Mouse (Mus musculus): ENCODE results near the gene Rcan1. TPM values are rescaled to one million over a fixed set of nuclear protein-coding genes. Genes with fewer than 3 reads are reported as not detected.
"Not testable (repeated sequence)": the region's sequence is repeated elsewhere in the genome, so short reads cannot be mapped to it uniquely, and the experiment has no call there.

The Rcan1 gene
- 14.7 and 23.0 TPM in 2 replicates for polyA plus RNA-seq (2014; fragmentation: Nextera tagmentation; extraction: Ambion mirVana)

DNA sequence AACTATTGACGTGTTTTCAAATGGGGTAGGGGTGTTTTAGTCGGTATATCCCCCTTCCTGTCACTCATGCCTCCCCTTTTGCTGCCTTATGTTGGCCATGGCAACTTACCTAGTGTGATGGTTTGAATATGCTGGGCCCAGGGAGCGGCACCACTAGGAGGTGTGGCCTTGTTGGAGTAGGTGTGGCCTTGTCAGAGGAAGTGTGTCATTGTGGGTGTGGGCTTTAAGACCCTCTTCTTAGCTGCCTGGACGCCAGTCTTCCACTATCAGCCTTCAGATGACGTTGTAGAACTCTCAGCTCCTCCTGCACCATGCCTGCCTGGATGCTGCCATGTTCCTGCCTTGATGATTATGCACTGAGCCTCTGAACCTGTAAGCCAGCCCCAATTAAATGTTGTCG is at the start of gene Rcan1:
Gene Rcan1 (minus strand): TSS at position 162 of the 400 bp plus-strand sequence.
- Histone ChIP-seq H3K4me2 (replicated peaks; ENCODE audit: low read depth, low read length) (no peak within 1 kb of the TSS), H3K27ac (ENCODE audit: low read depth, low read length) (no peak within 1 kb of the TSS), H3K4me1 (ENCODE audit: control insufficient read depth, insufficient read depth, low read length) (no peaks in the 10 kb centered on the region), H3K36me3 (ENCODE audit: control insufficient read depth, insufficient read depth, low read length) (no peaks in the 10 kb centered on the region), H3K9me3 (ENCODE audit: control insufficient read depth, low read length) (no peaks in the 10 kb centered on the region), H3K27me3 (ENCODE audit: control insufficient read depth, insufficient read depth, low read length) (no peaks in the 10 kb centered on the region), H3K4me3 (ENCODE audit: low read length) (no peak within 1 kb of the TSS), H3K9ac (ENCODE audit: low read depth, low read length) (no peak within 1 kb of the TSS)
- no peak for ATAC-seq (ENCODE audit: low FRiP score, low TSS enrichment)
- 78% methylated on average over 6 of the region's 6 CpGs for WGBS

GRCm38 (mm10) chr16:92519820-92520492 is 49.3 kb upstream of the Rcan1 start:
- WGBS = 55% methylated on average over 13 of the region's 13 CpGs
- H3K4me1 ChIP-seq (ENCODE audit: control insufficient read depth, insufficient read depth, low read length) = no peaks in the 10 kb centered on the region; the same call in 1 of the 2 replicates
- no peak overlapping the region for H3K4me3 ChIP-seq (ENCODE audit: low read length)
- H3K27me3 ChIP-seq (ENCODE audit: control insufficient read depth, insufficient read depth, low read length) = no peaks in the 10 kb centered on the region
- H3K4me2 ChIP-seq (replicated peaks; ENCODE audit: low read depth, low read length) = no peak overlapping the region
- no peak overlapping the region for H3K9ac ChIP-seq (ENCODE audit: low read depth, low read length)
- H3K9me3 ChIP-seq (ENCODE audit: control insufficient read depth, low read length) = no peaks in the 10 kb centered on the region
- H3K27ac ChIP-seq (ENCODE audit: low read depth, low read length) = no peak overlapping the region
- no peak for ATAC-seq (ENCODE audit: low FRiP score, low TSS enrichment)
- H3K36me3 ChIP-seq (ENCODE audit: control insufficient read depth, insufficient read depth, low read length) = no peaks in the 10 kb centered on the region

DNA sequence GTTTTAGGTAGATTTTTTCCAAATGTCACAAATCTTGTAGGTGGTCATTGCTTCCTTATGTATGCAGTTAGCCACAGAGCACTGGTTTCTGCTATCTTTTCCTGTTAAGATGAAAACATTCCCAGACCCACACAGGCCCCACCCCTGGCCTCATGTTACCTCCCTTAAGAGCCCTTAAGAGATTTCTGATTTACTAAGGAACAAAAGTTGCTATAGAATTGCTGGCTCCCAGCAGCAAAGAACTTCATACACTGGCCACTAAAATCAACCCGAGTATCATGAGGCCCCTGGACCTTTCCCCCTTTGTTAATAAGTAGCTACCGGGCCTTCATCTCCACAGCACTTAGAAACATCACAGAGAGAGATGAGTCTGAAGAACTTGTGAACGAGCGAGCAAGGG is 48.1 kb upstream of the Rcan1 start:
- 29% methylated on average over 4 of the region's 4 CpGs for WGBS
- Histone ChIP-seq H3K27ac (ENCODE audit: low read depth, low read length) (no peak overlapping the region), H3K4me2 (replicated peaks; ENCODE audit: low read depth, low read length) (no peak overlapping the region)

GRCm38 (mm10) chr16:92516139-92516538 is 45.5 kb upstream of the Rcan1 start:
- Histone ChIP-seq H3K4me2 (replicated peaks; ENCODE audit: low read depth, low read length) (no peak overlapping the region), H3K9me3 (ENCODE audit: control insufficient read depth, low read length) (no peaks in the 10 kb centered on the region), H3K4me1 (ENCODE audit: control insufficient read depth, insufficient read depth, low read length) (no peaks in the 10 kb centered on the region; the same call in 1 of the 2 replicates), H3K9ac (ENCODE audit: low read depth, low read length) (no peak overlapping the region), H3K27ac (ENCODE audit: low read depth, low read length) (no peak overlapping the region), H3K4me3 (ENCODE audit: low read length) (no peak overlapping the region), H3K27me3 (ENCODE audit: control insufficient read depth, insufficient read depth, low read length) (no peaks in the 10 kb centered on the region), H3K36me3 (ENCODE audit: control insufficient read depth, insufficient read depth, low read length) (no peaks in the 10 kb centered on the region)
- WGBS = 80% methylated on average over 9 of the region's 9 CpGs
- no peak for ATAC-seq (ENCODE audit: low FRiP score, low TSS enrichment)

More for the DNA sequence above, 48.1 kb upstream of the Rcan1 start:
- ATAC-seq (ENCODE audit: low FRiP score, low TSS enrichment) = no peak
- Histone ChIP-seq H3K36me3 (ENCODE audit: control insufficient read depth, insufficient read depth, low read length) (no peaks in the 10 kb centered on the region), H3K4me3 (ENCODE audit: low read length) (no peak overlapping the region), H3K27me3 (ENCODE audit: control insufficient read depth, insufficient read depth, low read length) (no peaks in the 10 kb centered on the region), H3K9me3 (ENCODE audit: control insufficient read depth, low read length) (no peaks in the 10 kb centered on the region), H3K9ac (ENCODE audit: low read depth, low read length) (no peak overlapping the region), H3K4me1 (ENCODE audit: control insufficient read depth, insufficient read depth, low read length) (no peaks in the 10 kb centered on the region; the same call in 1 of the 2 replicates)

GRCm38 (mm10) chr16:92514896-92515295 is 44.2 kb upstream of the Rcan1 start:
- not testable (repeated sequence) for ATAC-seq (ENCODE audit: low FRiP score, low TSS enrichment); H3K4me1 ChIP-seq (ENCODE audit: control insufficient read depth, insufficient read depth, low read length); H3K9ac ChIP-seq (ENCODE audit: low read depth, low read length); H3K27ac ChIP-seq (ENCODE audit: low read depth, low read length); H3K9me3 ChIP-seq (ENCODE audit: control insufficient read depth, low read length); H3K36me3 ChIP-seq (ENCODE audit: control insufficient read depth, insufficient read depth, low read length); H3K4me2 ChIP-seq (replicated peaks; ENCODE audit: low read depth, low read length); H3K4me3 ChIP-seq (ENCODE audit: low read length); H3K27me3 ChIP-seq (ENCODE audit: control insufficient read depth, insufficient read depth, low read length)
- WGBS = 71% methylated on average over 6 of the region's 9 CpGs

- no peaks in the 10 kb centered on the region for H3K36me3 ChIP-seq (ENCODE audit: control insufficient read depth, insufficient read depth, low read length)
- no peak overlapping the region for H3K4me3 ChIP-seq (ENCODE audit: low read length)
- H3K27me3 ChIP-seq (ENCODE audit: control insufficient read depth, insufficient read depth, low read length) = no peaks in the 10 kb centered on the region
- no peaks in the 10 kb centered on the region for H3K4me1 ChIP-seq (ENCODE audit: control insufficient read depth, insufficient read depth, low read length)
- no peak overlapping the region for H3K27ac ChIP-seq (ENCODE audit: low read depth, low read length)
- WGBS = 64% methylated on average over 5 of the region's 5 CpGs
- ATAC-seq (ENCODE audit: low FRiP score, low TSS enrichment) = no peak
- no peak overlapping the region for H3K9ac ChIP-seq (ENCODE audit: low read depth, low read length)
- H3K9me3 ChIP-seq (ENCODE audit: control insufficient read depth, low read length) = no peaks in the 10 kb centered on the region
- no peak overlapping the region for H3K4me2 ChIP-seq (replicated peaks; ENCODE audit: low read depth, low read length)
Observed at GRCm38 (mm10) chr16:92511773-92512391, 41.2 kb upstream of the Rcan1 start.

- no peak overlapping the region for H3K27ac ChIP-seq (ENCODE audit: low read depth, low read length)
- whole genome bisulfite sequencing = 80% methylated on average over 13 of the region's 13 CpGs
- no peak for ATAC-seq (ENCODE audit: low FRiP score, low TSS enrichment)
Observed at GRCm38 (mm10) chr16:92510835-92511772, 40.4 kb upstream of the Rcan1 start.

DNA sequence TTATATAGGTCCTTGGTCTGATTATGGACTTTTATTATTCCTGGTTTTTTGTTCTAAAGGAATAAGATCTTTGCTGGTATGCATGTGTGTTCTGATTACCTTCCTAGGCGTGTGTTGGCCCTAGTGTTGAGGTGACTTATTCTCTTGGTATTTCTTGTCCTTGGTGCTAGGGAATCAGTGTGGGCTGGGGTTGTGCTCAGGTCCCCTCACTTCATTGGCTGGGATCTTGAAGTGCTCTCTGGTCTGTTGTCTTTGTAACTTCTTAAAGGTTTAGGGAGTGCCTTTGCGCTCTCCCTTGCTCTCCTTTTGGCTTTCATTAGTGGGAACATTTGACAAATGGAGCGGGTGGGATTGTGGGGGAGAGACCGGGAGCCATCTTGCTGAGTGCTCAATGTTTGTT is 36.9 kb upstream of the Rcan1 start:
- H3K4me1 ChIP-seq (ENCODE audit: control insufficient read depth, insufficient read depth, low read length) = no peaks in the 10 kb centered on the region
- no peaks in the 10 kb centered on the region for H3K36me3 ChIP-seq (ENCODE audit: control insufficient read depth, insufficient read depth, low read length)
- no peak overlapping the region for H3K27ac ChIP-seq (ENCODE audit: low read depth, low read length)
- ATAC-seq (ENCODE audit: low FRiP score, low TSS enrichment) = no peak
- H3K4me3 ChIP-seq (ENCODE audit: low read length) = no peak overlapping the region
- H3K27me3 ChIP-seq (ENCODE audit: control insufficient read depth, insufficient read depth, low read length) = no peaks in the 10 kb centered on the region
- no peaks in the 10 kb centered on the region for H3K9me3 ChIP-seq (ENCODE audit: control insufficient read depth, low read length)
- 70% methylated on average over 4 of the region's 4 CpGs for WGBS
- H3K4me2 ChIP-seq (replicated peaks; ENCODE audit: low read depth, low read length) = no peak overlapping the region
- no peak overlapping the region for H3K9ac ChIP-seq (ENCODE audit: low read depth, low read length)

More at GRCm38 (mm10) chr16:92510835-92511772, 40.4 kb upstream of the Rcan1 start:
- Histone ChIP-seq H3K9me3 (ENCODE audit: control insufficient read depth, low read length) (no peaks in the 10 kb centered on the region), H3K36me3 (ENCODE audit: control insufficient read depth, insufficient read depth, low read length) (no peaks in the 10 kb centered on the region), H3K4me1 (ENCODE audit: control insufficient read depth, insufficient read depth, low read length) (no peaks in the 10 kb centered on the region), H3K4me2 (replicated peaks; ENCODE audit: low read depth, low read length) (no peak overlapping the region), H3K9ac (ENCODE audit: low read depth, low read length) (no peak overlapping the region), H3K4me3 (ENCODE audit: low read length) (no peak overlapping the region), H3K27me3 (ENCODE audit: control insufficient read depth, insufficient read depth, low read length) (no peaks in the 10 kb centered on the region)

Data from kidney, embryonic 14.5 days (tissue).